Mouse (Mus musculus) 3134 (cell line): ENCODE data around the gene Sox21.

ENCODE experiments used
- DNase-seq: peaks from one replicate; pipeline ENCODE4 v3.0.0-alpha.2; 2011; ENCODE audit warnings: low spot score; ENCODE audit not compliant: insufficient read length; ENCODE audit errors: extremely low read depth

Sox21 gene

GRCm38 (mm10) chr14:118225911-118226310 lies 10.9 kb downstream of the Sox21 start:
- no peak for DNase-seq

- no peak for DNase-seq
Observed at GRCm38 (mm10) chr14:118225061-118225743, 11.6 kb downstream of the Sox21 start.

- DNase-seq: no peak
Observed at GRCm38 (mm10) chr14:118220885-118221284, 15.9 kb downstream of the Sox21 start.

GRCm38 (mm10) chr14:118216826-118217225 lies 20.0 kb downstream of the Sox21 start:
- DNase-seq: no peak

- no peak for DNase-seq
Observed at GRCm38 (mm10) chr14:118212188-118212804, 24.5 kb downstream of the Sox21 start.

- DNase-seq: no peak
Observed at GRCm38 (mm10) chr14:118209642-118210041, 27.2 kb downstream of the Sox21 start.

- no peak for DNase-seq
Observed at GRCm38 (mm10) chr14:118207347-118207746, 29.5 kb downstream of the Sox21 start.

- no peak for DNase-seq
Observed at GRCm38 (mm10) chr14:118203031-118203430, 33.8 kb downstream of the Sox21 start.

GRCm38 (mm10) chr14:118202006-118202405 lies 34.8 kb downstream of the Sox21 start:
- no peak for DNase-seq

GRCm38 (mm10) chr14:118200731-118201130 lies 36.1 kb downstream of the Sox21 start:
- DNase-seq: no peak

- DNase-seq: no peak
Observed at GRCm38 (mm10) chr14:118197063-118197462, 39.8 kb downstream of the Sox21 start.

GRCm38 (mm10) chr14:118194219-118194914 lies 42.5 kb downstream of the Sox21 start:
- no peak for DNase-seq

- no peak for DNase-seq
Observed at GRCm38 (mm10) chr14:118193663-118194062, 43.2 kb downstream of the Sox21 start.

- no peak for DNase-seq
Observed at GRCm38 (mm10) chr14:118193001-118193628, 43.7 kb downstream of the Sox21 start.

- no peak for DNase-seq
Observed at GRCm38 (mm10) chr14:118191442-118191841, 45.4 kb downstream of the Sox21 start.
